8 mouse cellular contexts compared by ENCODE assay signal in the genomic region with DNA sequence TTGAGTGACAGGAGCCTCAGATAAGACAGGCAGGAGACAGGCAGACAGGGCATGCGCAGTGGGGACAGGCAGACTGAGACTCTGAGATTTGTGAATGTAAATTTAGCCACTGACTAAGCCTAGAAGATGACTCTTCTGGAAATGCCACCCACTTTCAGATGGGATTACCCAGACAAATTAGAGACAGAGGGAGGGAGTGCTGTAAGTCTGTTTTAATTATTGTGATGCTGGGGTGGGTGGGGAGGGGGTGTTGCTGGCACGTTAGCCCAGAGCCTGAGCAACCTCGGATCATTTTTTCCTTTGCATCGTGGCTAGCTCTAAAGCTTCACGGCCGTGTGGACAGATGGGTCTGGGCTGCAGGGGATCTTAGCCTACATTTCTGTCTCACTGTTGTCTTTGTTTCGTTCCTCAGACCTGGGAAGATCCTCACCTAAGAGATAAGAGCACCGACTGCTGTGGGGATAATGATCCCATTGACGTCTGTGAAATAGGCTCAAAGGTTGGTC. TPM values are rescaled to one million over a fixed set of nuclear protein-coding genes. Genes with fewer than 3 reads are reported as not detected.
A peak's percentile ranks its signal among the peaks of the same experiment; 100 is the strongest.
DNase-seq lines count a peak whose midpoint lies in the region; ATAC-seq lines count a peak whose summit lies in the region.

No protein-coding gene starts in this region.

- H3K36me3 ChIP-seq in heart, embryonic 15.5 days = 0 out of 2 replicates have a peak, but pooled peaks cover 5% of the 10 kb centered on the region
- no peaks in the 10 kb centered on the region; the same call in 1 of the 2 replicates for H3K36me3 ChIP-seq in liver, embryonic 11.5 days (ENCODE audit: control insufficient read depth, insufficient read depth, low read length)

- peaks cover 35% of the 10 kb centered on the region for H3K4me1 ChIP-seq in heart, embryonic 15.5 days (replicated peaks)
- peaks cover 12% of the 10 kb centered on the region for H3K4me1 ChIP-seq in liver, embryonic 11.5 days (replicated peaks; ENCODE audit: control insufficient read depth, insufficient read depth, low read length)

- H3K27me3 ChIP-seq in heart, embryonic 15.5 days = no peaks in the 10 kb centered on the region
- no peaks in the 10 kb centered on the region for H3K27me3 ChIP-seq in liver, embryonic 11.5 days (replicated peaks; ENCODE audit: control insufficient read depth, insufficient read depth, low read length)

- ATAC-seq in CD4-positive, CD25-positive, alpha-beta regulatory T cell, adult 4 months = no peak
- ATAC-seq in heart, embryonic 15.5 days (replicated peaks; ENCODE audit: insufficient number of reproducible peaks, insufficient read depth, low FRiP score, low read depth) = no peak
- no peak for ATAC-seq in liver, embryonic 11.5 days (replicated peaks; ENCODE audit: low FRiP score)

- H3K4me2 ChIP-seq in heart, embryonic 15.5 days = peak overlapping the region; percentile 58
- H3K4me2 ChIP-seq in liver, embryonic 11.5 days = no peak overlapping the region

- intact Hi-C loops in left cerebral cortex, postnatal 10 days (cut with DNase I) = no loop called here

- DNase-seq in CD4-positive, CD25-positive, alpha-beta regulatory T cell, adult 2 months (ENCODE audit: low read depth, low spot score) = peak; percentile 35
- peak; percentile 34 to 47 for DNase-seq in cerebellum, postnatal 25 days
- DNase-seq in left cerebral cortex, postnatal 10 days (ENCODE audit: extremely low spot score in 1 of 2, low spot score in 2 of 2) = peak; percentile 43 to 62
- DNase-seq in embryo, embryonic 9.5 days (ENCODE audit: extremely low spot score) = no peak
- DNase-seq in liver, embryonic 11.5 days (ENCODE audit: low spot score) = no peak
- no peak for DNase-seq in thymus, postnatal 36 days

- 0 out of 2 replicates have a peak overlapping the region, but pooled peaks have one; percentile 23 for H3K9ac ChIP-seq in heart, embryonic 15.5 days
- H3K9ac ChIP-seq in liver, embryonic 11.5 days (ENCODE audit: low read depth, low read length) = no peak overlapping the region

- peak overlapping the region; percentile 31 for H3K4me3 ChIP-seq in heart, embryonic 15.5 days
- H3K4me3 ChIP-seq in liver, embryonic 11.5 days (ENCODE audit: low read depth, low read length) = no peak overlapping the region

- H3K9me3 ChIP-seq in heart, embryonic 15.5 days (replicated peaks) = no peaks in the 10 kb centered on the region
- H3K9me3 ChIP-seq in liver, embryonic 11.5 days (ENCODE audit: control insufficient read depth, low read length) = no peaks in the 10 kb centered on the region

- 17% methylated on average over 9 of the region's 9 CpGs for WGBS in heart, embryonic 15.5 days
- WGBS in liver, embryonic 11.5 days = 27% methylated on average over 9 of the region's 9 CpGs

- peak overlapping the region; percentile 89 for H3K27ac ChIP-seq in heart, embryonic 15.5 days
- no peak overlapping the region for H3K27ac ChIP-seq in liver, embryonic 11.5 days (ENCODE audit: low read depth, low read length)

RNA-seq across cellular contexts. Expression of a gene that starts 29.0 kb away (rescaled TPM):
- polyA plus RNA-seq in CD4-positive, CD25-positive, alpha-beta regulatory T cell, adult 4 months (2017; shearing (Covaris generic)) = 10 to 100 TPM; 14.8 to 25.9 TPM
- 107 and 125 TPM in 2 replicates for polyA plus RNA-seq in heart, embryonic 15.5 days (2015; fragmentation: Nextera tagmentation; extraction: Ambion mirVana)
- 10 to 100 TPM; 48.2 to 53.9 TPM for total RNA-seq in left cerebral cortex, postnatal 10 days (2021)
- 102 and 107 TPM in 2 replicates for polyA plus RNA-seq in liver, embryonic 11.5 days (2014; fragmentation: Nextera tagmentation; extraction: Ambion mirVana)

Comparison
In these comparisons a context has a peak if more than half of its experiments do, and no peak if none do; other contexts are left out.
1. DNase-seq: peak in CD4-positive, CD25-positive, alpha-beta regulatory T cell, adult 2 months (single experiment), cerebellum, postnatal 25 days (2 of 2) and left cerebral cortex, postnatal 10 days (2 of 2); none in embryo, embryonic 9.5 days (single experiment), liver, embryonic 11.5 days (single experiment) and thymus, postnatal 36 days (0 of 2).